Comparison of ENCODE assay signal across 24 mouse cellular contexts in the genomic region with DNA sequence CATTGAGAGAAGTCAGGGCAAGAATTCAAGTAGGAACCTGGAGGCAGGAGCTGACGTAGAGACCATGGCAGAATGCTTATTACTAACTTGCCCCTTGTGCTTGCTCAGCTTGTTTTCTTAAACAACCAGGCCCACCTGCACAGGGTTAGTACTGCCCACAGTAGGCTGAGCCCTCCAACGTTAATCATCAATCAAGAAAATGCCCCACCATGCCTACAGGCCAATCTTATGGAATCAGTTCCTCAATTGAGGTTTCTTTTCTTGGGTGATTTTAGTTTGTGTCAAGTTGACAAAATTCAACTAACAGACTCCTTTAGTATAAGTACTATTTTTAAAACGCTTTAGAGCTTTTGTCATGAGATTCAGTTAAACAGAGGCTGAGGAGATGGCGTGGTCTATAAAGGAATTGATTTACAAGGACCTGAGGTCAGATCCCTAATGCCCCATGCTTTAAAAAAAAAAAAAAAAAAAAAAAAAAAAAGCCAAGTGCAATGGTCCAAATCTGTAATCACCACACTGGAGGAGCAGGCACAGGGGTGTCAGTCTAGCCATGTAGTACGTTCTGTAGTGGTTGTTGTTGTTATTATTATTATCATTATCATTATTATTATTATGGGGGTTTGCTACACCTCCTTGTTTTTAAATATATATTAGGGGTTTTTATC. TPM values are rescaled to one million over a fixed set of nuclear protein-coding genes. Genes with fewer than 3 reads are reported as not detected.
DNase-seq lines count a peak whose midpoint lies in the region; ATAC-seq lines count a peak whose summit lies in the region.
"Had no signal": no experiment of that assay in that cellular context is flagged by ENCODE, and none has a peak within 500 bp of the region (broad histone marks: within the 10 kb centered on the region; RNA-seq: fewer than 3 reads in every experiment).

No protein-coding gene starts in this region.

- DNase-seq in kidney, adult 18-20 months: no peak
- DNase-seq in B cell, adult 2 months: peak; percentile 36 to 42
- no peak for DNase-seq in thymus, postnatal 14 days
- no peak for DNase-seq in layer of hippocampus, adult 18-20 months (ENCODE audit: low spot score in 2 of 2)
- DNase-seq: adrenal gland, postnatal 14 days; cerebellum, postnatal 25 days; embryo, embryonic 11 days; gastrocnemius, postnatal 25 days; kidney, postnatal 14 days; liver, embryonic 13.5 days; lung, embryonic 14.5 days; lung, postnatal 36 days; thymus, adult 2 months had no signal

- H3K4me1 ChIP-seq in kidney, embryonic 16.5 days (ENCODE audit: insufficient read depth, low read length): peaks cover 13% of the 10 kb centered on the region; the same call in 1 of the 2 replicates
- H3K4me1 ChIP-seq in brown adipose tissue, adult 24 weeks (ENCODE audit: control insufficient read depth, insufficient read depth, insufficient read length, low read length): peaks cover 4% of the 10 kb centered on the region
- H3K4me1 ChIP-seq: embryonic facial prominence, embryonic 13.5 days; forebrain, embryonic 12.5 days; heart, embryonic 15.5 days; limb, embryonic 13.5 days had no signal

- 46% methylated on average over 5 of the region's 5 CpGs for WGBS in kidney, embryonic 16.5 days

- peaks cover 4% of the 10 kb centered on the region for H3K36me3 ChIP-seq in kidney, embryonic 16.5 days (ENCODE audit: insufficient read depth, low read length)
- H3K36me3 ChIP-seq: heart, embryonic 15.5 days had no signal

- no peak overlapping the region for H3K9ac ChIP-seq in kidney, embryonic 16.5 days (replicated peaks; ENCODE audit: low read length)
- H3K9ac ChIP-seq: embryonic facial prominence, embryonic 13.5 days; forebrain, embryonic 12.5 days; heart, embryonic 15.5 days; hindbrain, embryonic 14.5 days; limb, embryonic 13.5 days; liver, embryonic 13.5 days; lung, embryonic 14.5 days had no signal

- ATAC-seq in kidney, embryonic 16.5 days (ENCODE audit: low FRiP score, low TSS enrichment): peak; percentile 81
- ATAC-seq in neutrophil, adult 5-6 weeks (ENCODE audit: extremely low read depth, insufficient number of reproducible peaks, low FRiP score, poor library complexity, severe bottlenecking): 0 out of 2 replicates have a peak, but pooled peaks have one; percentile 23
- ATAC-seq: inflammation-experienced regulatory T-cells, adult 6 months had no signal

- H3K4me3 ChIP-seq in kidney, embryonic 16.5 days (ENCODE audit: low read length): no peak overlapping the region
- H3K4me3 ChIP-seq in brown adipose tissue, adult 24 weeks (ENCODE audit: insufficient read depth, low read depth, low read length): no peak overlapping the region
- H3K4me3 ChIP-seq: embryonic facial prominence, embryonic 13.5 days; erythroblast, embryonic 14.5 days; forebrain, embryonic 12.5 days; heart, embryonic 15.5 days; limb, embryonic 13.5 days; liver, embryonic 13.5 days had no signal

- H3K9me3 ChIP-seq in kidney, embryonic 16.5 days (ENCODE audit: low read length): no peaks in the 10 kb centered on the region
- H3K9me3 ChIP-seq: embryonic facial prominence, embryonic 13.5 days; forebrain, embryonic 12.5 days; heart, embryonic 15.5 days; limb, embryonic 13.5 days; liver, embryonic 13.5 days had no signal

- no peak overlapping the region for H3K4me2 ChIP-seq in kidney, embryonic 16.5 days (replicated peaks; ENCODE audit: low read depth, low read length)
- H3K4me2 ChIP-seq: embryonic facial prominence, embryonic 13.5 days; forebrain, embryonic 12.5 days; heart, embryonic 15.5 days; hindbrain, embryonic 14.5 days; limb, embryonic 13.5 days; liver, embryonic 13.5 days; lung, embryonic 14.5 days had no signal

- no peaks in the 10 kb centered on the region for H3K27me3 ChIP-seq in kidney, embryonic 16.5 days (ENCODE audit: insufficient read depth, low read length)
- H3K27me3 ChIP-seq: embryonic facial prominence, embryonic 13.5 days; forebrain, embryonic 12.5 days; heart, embryonic 15.5 days; limb, embryonic 13.5 days; liver, embryonic 13.5 days had no signal

- H3K27ac ChIP-seq in kidney, embryonic 16.5 days (ENCODE audit: low read length): peak overlapping the region; percentile 18; the same call in 1 of the 2 replicates
- H3K27ac ChIP-seq in brown adipose tissue, adult 24 weeks (replicated peaks; ENCODE audit: low read depth, low read length): 0 out of 2 replicates have a peak overlapping the region, but pooled peaks have one; percentile 17
- H3K27ac ChIP-seq: embryonic facial prominence, embryonic 13.5 days; forebrain, embryonic 12.5 days; heart, embryonic 15.5 days; hindbrain, embryonic 14.5 days; limb, embryonic 13.5 days; liver, embryonic 13.5 days; stomach, postnatal 0 days had no signal

RNA-seq across cellular contexts. Expression of a gene that starts 48.4 kb away (rescaled TPM):
- polyA plus RNA-seq in kidney, embryonic 16.5 days (2015; fragmentation: Nextera tagmentation; extraction: Ambion mirVana): 13.6 and 14.5 TPM in 2 replicates
- polyA plus RNA-seq in brown adipose tissue, adult 24 weeks (2012; ENCODE audit: insufficient read depth, insufficient read length, missing spikeins): 8.2 and 8.3 TPM in 2 replicates
- total RNA-seq in neutrophil, adult 5-6 weeks (2017): 6.9 and 8.6 TPM in 2 replicates
- 10 to 100 TPM; 36.4 to 36.5 TPM for total RNA-seq in layer of hippocampus, adult 18-20 months (2021)

Comparison
In these comparisons a context has a peak if more than half of its experiments do, and no peak if none do; other contexts are left out.
1. DNase-seq: peak in B cell, adult 2 months (2 of 2); none in kidney, adult 18-20 months (single experiment), thymus, postnatal 14 days (single experiment) and layer of hippocampus, adult 18-20 months (0 of 2).